Mouse (Mus musculus): ENCODE results near the gene Rcc1.

DNA sequence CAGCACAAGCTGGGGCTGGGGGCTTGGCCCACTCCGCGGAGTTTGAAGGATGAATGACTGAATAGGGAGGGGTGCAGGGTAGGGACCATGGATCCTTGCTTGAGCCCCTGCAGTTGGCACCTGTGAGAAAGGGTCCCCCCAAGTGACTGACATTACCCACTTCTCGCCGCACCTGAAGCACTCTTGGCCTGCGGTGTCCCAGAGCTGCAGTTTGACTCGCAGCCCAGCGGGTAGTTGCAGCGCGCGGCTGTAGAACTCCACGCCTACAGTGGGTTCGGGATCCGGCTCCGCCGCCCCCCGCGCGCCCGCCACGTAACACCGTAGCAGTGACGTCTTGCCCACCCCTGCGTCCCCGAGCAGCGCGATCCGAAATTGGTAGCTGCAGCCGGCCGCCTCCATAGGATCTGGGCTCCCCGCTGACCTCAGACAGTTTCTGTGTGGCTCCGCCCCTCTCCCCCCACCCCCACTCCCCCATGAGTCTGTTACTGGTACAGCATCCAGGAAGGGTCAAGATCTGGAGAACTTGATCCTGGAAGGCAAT is 50.4 kb downstream of the Rcc1 start, which contains the start of gene Rab42:
- TF ChIP-seq CTCF (IDR thresholded peaks at IDR 0.05; ENCODE audit: low read depth) (peak; percentile 28), EP300 (IDR thresholded peaks at IDR 0.05; ENCODE audit: low read depth) (no peak)
